Mouse (Mus musculus): ENCODE measurements around the gene Erbin. TPM values are rescaled to one million over a fixed set of nuclear protein-coding genes. Genes with fewer than 3 reads are reported as not detected.

The Erbin gene
- polyA plus RNA-seq, 1 experiment from 2014 or later, result 19.0 TPM

DNA sequence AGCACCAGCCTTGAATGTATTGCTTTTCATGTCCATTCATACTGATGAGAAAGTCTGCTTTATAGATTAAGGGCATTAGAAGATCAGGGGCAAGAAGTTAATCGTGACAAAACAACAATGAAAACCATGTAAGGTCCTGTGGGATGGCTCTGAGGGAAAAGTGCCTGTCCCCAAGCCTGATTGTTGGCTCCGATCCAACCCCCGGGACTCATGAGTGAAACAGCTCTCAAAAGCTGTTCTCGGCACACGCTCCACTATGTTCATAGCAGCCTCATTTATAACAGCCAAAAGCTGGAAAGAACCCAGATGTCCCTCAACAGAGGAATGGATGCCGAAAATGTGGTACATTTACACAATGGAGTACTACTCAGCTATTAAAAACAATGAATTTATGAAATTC, 4.3 kb upstream of the Erbin start:
- Histone ChIP-seq H3K4me1 (ENCODE audit: insufficient read depth, low read depth, low read length) (peaks cover 4% of the 10 kb centered on the region; the same call in 1 of the 2 replicates), H3K9me3 (ENCODE audit: low read length) (no peaks in the 10 kb centered on the region), H3K27me3 (replicated peaks; ENCODE audit: insufficient read depth, low read length) (no peaks in the 10 kb centered on the region), H3K27ac (ENCODE audit: low read length) (no peak overlapping the region), H3K9ac (replicated peaks; ENCODE audit: low read depth) (no peak overlapping the region), H3K4me2 (replicated peaks; ENCODE audit: low read depth, low read length) (no peak overlapping the region), H3K4me3 (ENCODE audit: low read depth, low read length) (no peak overlapping the region), H3K36me3 (ENCODE audit: insufficient read depth, low read length) (no peaks in the 10 kb centered on the region)
- no peak for ATAC-seq
- no peak for TF ChIP-seq CTCF (IDR thresholded peaks at IDR 0.05)
- no peak for TF ChIP-seq EP300 (IDR thresholded peaks at IDR 0.05)
- WGBS, result 37% methylated on average over 6 of the region's 6 CpGs
- no peak for DNase-seq (ENCODE audit: low spot score)

DNA sequence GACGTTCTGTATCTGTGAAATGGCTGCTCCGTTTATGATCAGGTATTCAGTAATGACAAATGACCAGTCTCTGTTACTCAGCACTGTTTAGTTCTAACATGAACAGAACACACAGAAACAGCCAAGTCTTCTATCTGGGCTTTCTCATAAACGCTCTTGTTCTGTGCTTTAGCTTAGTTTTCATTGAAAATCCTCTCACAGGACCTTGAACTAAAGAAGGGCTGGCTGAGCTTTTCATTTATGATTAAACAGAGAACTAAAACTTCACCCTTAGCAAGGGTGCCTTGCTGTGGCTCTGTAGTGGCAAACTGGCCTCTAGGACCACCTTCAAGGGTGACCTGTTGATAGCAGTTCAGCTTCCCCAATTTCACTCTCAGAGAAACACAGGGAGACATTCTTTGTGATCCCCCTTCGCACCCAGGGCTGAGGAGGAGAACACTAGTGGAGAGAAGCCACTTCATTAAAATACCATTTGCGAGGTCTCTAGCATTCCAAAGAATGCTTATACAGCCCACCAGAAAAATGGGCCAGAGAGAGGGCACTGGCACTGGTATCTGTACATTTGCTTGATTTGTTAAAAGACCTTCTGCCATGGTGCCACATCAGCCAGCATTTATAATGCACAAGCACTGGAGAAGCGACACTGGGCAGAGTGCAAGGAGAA, 3.2 kb upstream of the Erbin start:
- Histone ChIP-seq H3K27ac (ENCODE audit: low read length) (no peak overlapping the region), H3K4me2 (replicated peaks; ENCODE audit: low read depth, low read length) (no peak overlapping the region), H3K36me3 (ENCODE audit: insufficient read depth, low read length) (no peaks in the 10 kb centered on the region), H3K4me1 (ENCODE audit: insufficient read depth, low read depth, low read length) (peaks cover 4% of the 10 kb centered on the region; the same call in 1 of the 2 replicates), H3K4me3 (ENCODE audit: low read depth, low read length) (no peak overlapping the region), H3K9me3 (ENCODE audit: low read length) (no peaks in the 10 kb centered on the region), H3K9ac (replicated peaks; ENCODE audit: low read depth) (no peak overlapping the region), H3K27me3 (replicated peaks; ENCODE audit: insufficient read depth, low read length) (no peaks in the 10 kb centered on the region)
- DNase-seq (ENCODE audit: low spot score) (no peak), ATAC-seq (no peak)
- WGBS, result 74% methylated on average over 6 of the region's 6 CpGs
- TF ChIP-seq CTCF (IDR thresholded peaks at IDR 0.05) (no peak), EP300 (IDR thresholded peaks at IDR 0.05) (no peak)

DNA sequence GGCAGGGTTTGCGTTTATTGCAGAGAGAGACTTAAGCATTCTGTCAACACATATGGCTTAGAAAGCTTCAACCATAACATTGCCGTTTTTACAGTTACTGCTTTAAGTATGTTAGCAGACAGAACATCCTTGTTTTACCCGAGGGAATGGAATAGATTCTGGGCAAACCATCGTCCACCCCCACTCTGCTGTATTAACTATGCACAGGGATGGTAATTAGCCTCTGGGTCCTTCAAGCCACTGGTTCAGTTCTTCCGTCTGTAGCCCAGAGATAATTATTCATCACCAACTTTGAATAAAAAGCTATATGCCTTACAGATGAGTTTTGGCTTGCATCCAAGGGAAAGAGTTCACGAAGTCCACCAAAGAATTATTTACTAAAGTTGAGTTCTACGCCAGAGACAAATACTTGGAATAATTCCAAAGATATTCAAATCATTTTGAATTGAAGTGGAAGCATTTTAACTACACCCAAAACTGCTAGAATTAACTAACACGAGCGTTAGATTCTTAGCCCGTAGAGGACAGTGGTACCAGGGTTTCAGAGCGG, 1.6 kb upstream of the Erbin start:
- peaks cover 6% of the 10 kb centered on the region; the same call in 1 of the 2 replicates for H3K4me1 ChIP-seq (ENCODE audit: insufficient read depth, low read depth, low read length)
- peak overlapping the region; percentile 99 for H3K9ac ChIP-seq (replicated peaks; ENCODE audit: low read depth)
- WGBS, result 7% methylated on average over 11 of the region's 11 CpGs
- no peaks in the 10 kb centered on the region for H3K27me3 ChIP-seq (replicated peaks; ENCODE audit: insufficient read depth, low read length)
- peak overlapping the region; percentile 100 for H3K27ac ChIP-seq (ENCODE audit: low read length)
- no peaks in the 10 kb centered on the region for H3K9me3 ChIP-seq (ENCODE audit: low read length)
- no peaks in the 10 kb centered on the region for H3K36me3 ChIP-seq (ENCODE audit: insufficient read depth, low read length)
- peak overlapping the region; percentile 91 for H3K4me2 ChIP-seq (replicated peaks; ENCODE audit: low read depth, low read length)
- peak overlapping the region; percentile 97 for H3K4me3 ChIP-seq (ENCODE audit: low read depth, low read length)
- peak; percentile 62 for DNase-seq (ENCODE audit: low spot score)
- TF ChIP-seq EP300 (IDR thresholded peaks at IDR 0.05), result peak; percentile 51; the same call in 1 of the 2 replicates
- TF ChIP-seq CTCF (IDR thresholded peaks at IDR 0.05), result no peak
- ATAC-seq, result no peak

DNA sequence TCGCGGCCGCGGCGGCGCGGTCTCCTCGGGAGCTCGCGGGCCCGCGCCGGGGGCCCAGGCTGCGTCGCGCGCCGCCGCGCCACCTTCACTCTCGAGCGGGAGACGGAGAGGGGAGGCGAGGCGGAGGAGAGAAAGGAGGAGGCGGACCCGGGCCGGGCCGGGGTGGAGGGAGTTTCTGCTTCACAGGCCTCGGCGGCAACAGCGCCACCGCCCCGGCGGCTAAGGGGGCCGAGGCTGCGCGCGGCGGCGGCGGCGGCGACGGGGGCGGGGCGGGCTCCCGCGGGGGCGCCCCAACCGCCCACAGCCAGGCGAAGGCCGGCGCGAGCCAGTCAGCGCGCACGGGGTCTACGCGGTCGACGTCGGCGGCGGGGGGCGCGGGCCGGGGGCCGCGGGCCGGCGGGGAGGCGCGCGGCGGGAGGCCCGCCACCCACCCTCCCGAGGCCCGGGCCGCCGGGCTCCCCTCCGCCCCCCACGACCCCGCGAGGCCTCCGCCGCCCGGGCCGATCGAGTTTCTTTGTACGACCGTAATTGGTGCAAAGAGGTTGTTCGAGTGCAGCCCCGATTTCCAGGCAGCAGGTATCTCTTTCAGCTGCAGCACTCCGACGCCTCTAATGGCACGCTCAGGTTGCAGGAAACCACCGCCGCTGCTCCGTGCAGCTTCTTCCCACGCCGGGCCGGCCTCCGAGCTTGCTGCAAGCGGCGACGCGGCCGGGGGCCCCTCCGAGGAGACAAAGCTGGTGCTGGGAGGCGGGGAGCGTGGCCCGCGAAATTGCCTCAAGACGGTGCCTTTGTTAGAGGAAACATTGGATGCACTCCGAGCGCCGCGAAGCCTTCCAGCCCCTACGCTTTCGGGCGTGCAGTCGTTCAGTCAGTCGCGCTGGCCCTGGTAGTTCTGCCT, 868 bp upstream of the Erbin start:
- Histone ChIP-seq H3K36me3 (ENCODE audit: insufficient read depth, low read length) (no peaks in the 10 kb centered on the region), H3K4me3 (ENCODE audit: low read depth, low read length) (peak overlapping the region; percentile 97), H3K9ac (replicated peaks; ENCODE audit: low read depth) (peak overlapping the region; percentile 99), H3K9me3 (ENCODE audit: low read length) (no peaks in the 10 kb centered on the region), H3K27ac (ENCODE audit: low read length) (peak overlapping the region; percentile 100), H3K4me2 (replicated peaks; ENCODE audit: low read depth, low read length) (peak overlapping the region; percentile 91), H3K27me3 (replicated peaks; ENCODE audit: insufficient read depth, low read length) (no peaks in the 10 kb centered on the region), H3K4me1 (ENCODE audit: insufficient read depth, low read depth, low read length) (peaks cover 6% of the 10 kb centered on the region; the same call in 1 of the 2 replicates)
- no peak for TF ChIP-seq EP300 (IDR thresholded peaks at IDR 0.05)
- TF ChIP-seq CTCF (IDR thresholded peaks at IDR 0.05), result peak; percentile 36
- DNase-seq (ENCODE audit: low spot score) (peak; percentile 95), ATAC-seq (peak; percentile 88)
- WGBS, result under 1% methylated on average over 44 of the region's 125 CpGs

DNA sequence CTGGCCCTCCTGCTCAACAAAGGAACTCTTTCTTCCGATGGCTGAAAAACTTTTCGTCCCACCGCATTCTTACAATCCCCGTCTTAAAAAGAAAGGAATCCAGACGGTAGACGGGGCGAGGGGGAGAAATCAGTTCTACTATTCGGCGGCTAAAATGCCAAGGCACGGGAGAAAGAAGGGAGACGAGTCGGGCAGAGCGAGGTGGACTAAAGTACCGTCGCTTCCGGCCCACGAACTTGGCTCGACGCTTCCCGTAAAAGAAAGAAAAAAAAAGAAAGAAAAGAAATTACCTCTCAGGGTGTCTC, 406 bp downstream of the Erbin start:
- Histone ChIP-seq H3K9ac (replicated peaks; ENCODE audit: low read depth) (peak overlapping the region; percentile 99), H3K4me2 (replicated peaks; ENCODE audit: low read depth, low read length) (peak overlapping the region; percentile 91), H3K27me3 (replicated peaks; ENCODE audit: insufficient read depth, low read length) (no peaks in the 10 kb centered on the region), H3K4me3 (ENCODE audit: low read depth, low read length) (peak overlapping the region; percentile 97), H3K36me3 (ENCODE audit: insufficient read depth, low read length) (no peaks in the 10 kb centered on the region), H3K9me3 (ENCODE audit: low read length) (no peaks in the 10 kb centered on the region), H3K4me1 (ENCODE audit: insufficient read depth, low read depth, low read length) (peaks cover 6% of the 10 kb centered on the region; the same call in 1 of the 2 replicates), H3K27ac (ENCODE audit: low read length) (peak overlapping the region; percentile 100)
- ATAC-seq (peak; percentile 0; the same call in 1 of the 2 replicates), DNase-seq (ENCODE audit: low spot score) (no peak)
- TF ChIP-seq CTCF (IDR thresholded peaks at IDR 0.05), result no peak
- no peak for TF ChIP-seq EP300 (IDR thresholded peaks at IDR 0.05)
- under 1% methylated on average over 20 of the region's 20 CpGs for WGBS

Measured in lung, postnatal 0 days (tissue).